Mouse (Mus musculus): Measurements from ENCODE around the gene Nudt17. TPM values are rescaled to one million over a fixed set of nuclear protein-coding genes. Genes with fewer than 3 reads are reported as not detected.

The Nudt17 gene
- polyA plus RNA-seq, 1 experiment: 6.8 TPM

DNA sequence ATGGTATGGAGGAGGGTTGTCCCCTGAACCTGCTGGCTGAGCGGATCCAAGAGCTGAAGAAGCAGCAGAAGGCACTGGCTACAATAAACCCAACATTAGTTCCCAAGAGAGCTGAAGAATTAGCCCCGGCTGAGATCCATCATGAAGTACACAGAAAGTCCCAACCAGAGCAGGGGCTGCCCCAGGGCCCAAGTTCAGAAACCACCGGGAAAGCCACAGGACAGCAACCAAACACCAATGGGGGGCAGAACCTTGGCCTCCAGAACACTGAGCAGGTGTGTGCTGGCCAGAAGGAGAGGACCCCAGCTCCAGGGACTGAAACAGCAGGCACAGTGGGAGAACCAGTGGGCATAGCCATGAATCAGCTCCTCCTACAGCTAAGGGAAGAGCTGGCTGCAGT lies 24.9 kb downstream of the Nudt17 start:
- H3K27me3 ChIP-seq (ENCODE audit: control insufficient read depth, insufficient read depth, insufficient read length): no peaks in the 10 kb centered on the region
- H3K79me2 ChIP-seq (ENCODE audit: control insufficient read depth, insufficient read depth): no peaks in the 10 kb centered on the region

DNA sequence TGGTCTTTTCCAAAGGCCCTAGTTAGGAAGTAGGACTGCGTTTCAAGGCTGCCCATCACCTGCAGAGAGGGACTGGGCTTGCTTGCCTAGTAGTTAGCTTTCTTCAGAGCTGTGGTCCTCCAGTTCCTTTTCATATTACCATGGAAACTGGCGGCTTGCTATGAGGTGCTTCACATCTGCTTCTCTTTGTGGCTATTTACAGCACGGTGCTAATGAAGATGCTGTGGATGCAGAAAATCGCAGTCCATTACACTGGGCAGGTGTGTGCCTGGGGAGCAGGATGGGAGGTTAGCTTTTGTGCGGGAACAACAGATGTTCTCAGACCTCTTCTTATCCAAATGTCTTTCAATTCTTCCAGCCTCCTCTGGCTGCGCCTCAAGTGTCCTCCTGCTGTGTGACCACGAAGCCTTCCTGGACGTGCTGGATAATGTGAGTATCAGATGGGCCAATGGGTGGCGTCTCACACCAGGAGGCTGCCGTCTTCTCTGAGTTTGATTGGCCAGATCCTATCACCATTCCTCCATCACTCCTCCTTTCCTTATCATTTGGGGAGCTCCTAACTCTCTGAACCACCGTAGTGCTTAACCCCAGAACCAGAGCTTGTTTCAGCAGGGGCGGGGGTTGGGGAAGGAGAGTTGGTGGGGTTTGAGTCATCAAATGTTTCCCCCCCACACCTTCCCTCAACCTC lies 27.9 kb downstream of the Nudt17 start:
- no peak for TF ChIP-seq POLR2AphosphoS2 (IDR thresholded peaks at IDR 0.05; ENCODE audit: insufficient read length, low read depth)
- no peaks in the 10 kb centered on the region for H3K79me2 ChIP-seq (ENCODE audit: control insufficient read depth, insufficient read depth)

More for the DNA sequence above, 24.9 kb downstream of the Nudt17 start:
- Histone ChIP-seq H3K4me3 (no peak overlapping the region), H3ac (ENCODE audit: control insufficient read depth, insufficient read length) (no peak overlapping the region), H3K4me2 (ENCODE audit: low read depth) (no peak overlapping the region), H3K36me3 (ENCODE audit: control insufficient read depth, insufficient read depth) (no peaks in the 10 kb centered on the region)
- TF ChIP-seq REST (IDR thresholded peaks at IDR 0.05; ENCODE audit: insufficient read depth, insufficient read length) (no peak), MYOD1 (IDR thresholded peaks at IDR 0.05; ENCODE audit: control insufficient read depth in 1 of 3, insufficient read length in 2 of 3, low read depth in 2 of 3) (no peak), SRF (IDR thresholded peaks at IDR 0.05; ENCODE audit: control insufficient read depth, insufficient read length, low read depth) (no peak), POLR2AphosphoS2 (IDR thresholded peaks at IDR 0.05; ENCODE audit: insufficient read length, low read depth) (no peak), TCF12 (IDR thresholded peaks at IDR 0.05; ENCODE audit: insufficient read depth, poor library complexity, severe bottlenecking) (no peak)

DNA sequence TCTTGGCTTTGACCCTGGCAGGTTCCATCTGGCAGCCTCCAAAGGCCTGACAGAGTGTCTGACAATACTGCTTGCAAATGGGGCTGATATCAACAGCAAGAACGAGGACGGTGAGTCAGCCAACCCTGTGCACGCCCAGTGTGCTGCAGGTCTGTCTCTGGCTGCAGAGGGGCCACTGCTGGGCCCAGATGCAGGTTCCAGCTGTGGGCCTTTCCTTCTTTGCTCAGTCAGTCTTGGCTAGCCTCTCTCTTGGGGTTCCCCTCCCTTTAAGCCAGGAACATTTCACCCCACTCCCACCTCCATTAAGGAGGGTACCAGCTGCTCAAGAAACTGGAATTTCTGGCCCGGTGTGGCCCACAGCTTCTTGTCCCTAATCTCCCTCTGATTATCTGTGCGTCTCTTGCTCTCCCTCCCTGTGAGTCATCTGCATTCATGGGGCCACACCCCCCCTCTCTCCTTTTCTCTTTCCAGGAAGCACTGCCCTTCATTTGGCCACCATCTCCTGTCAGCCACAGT lies 29.1 kb downstream of the Nudt17 start:
- H3K4me3 ChIP-seq: no peak overlapping the region
- no peaks in the 10 kb centered on the region for H3K27me3 ChIP-seq (ENCODE audit: control insufficient read depth, insufficient read depth, insufficient read length)
- TF ChIP-seq TCF12 (IDR thresholded peaks at IDR 0.05; ENCODE audit: insufficient read depth, poor library complexity, severe bottlenecking) (no peak), MYOG (IDR thresholded peaks at IDR 0.05; ENCODE audit: control insufficient read depth in 1 of 3, insufficient read depth in 1 of 3, insufficient read length in 2 of 3, low read depth in 2 of 3) (no peak), CEBPB (IDR thresholded peaks at IDR 0.05; ENCODE audit: insufficient read depth, poor library complexity, severe bottlenecking) (no peak), SRF (IDR thresholded peaks at IDR 0.05; ENCODE audit: control insufficient read depth, insufficient read length, low read depth) (no peak), USF1 (IDR thresholded peaks at IDR 0.05; ENCODE audit: low read depth) (no peak), MYOD1 (IDR thresholded peaks at IDR 0.05; ENCODE audit: control insufficient read depth in 1 of 3, insufficient read length in 2 of 3, low read depth in 2 of 3) (no peak)
- H3ac ChIP-seq (ENCODE audit: control insufficient read depth, insufficient read length): no peak overlapping the region
- H3K79me2 ChIP-seq (ENCODE audit: control insufficient read depth, insufficient read depth): no peaks in the 10 kb centered on the region
- no peaks in the 10 kb centered on the region for H3K36me3 ChIP-seq (ENCODE audit: control insufficient read depth, insufficient read depth)
- peak overlapping the region; percentile 71 for H3K4me2 ChIP-seq (ENCODE audit: low read depth)

More for the DNA sequence above, 27.9 kb downstream of the Nudt17 start:
- no peaks in the 10 kb centered on the region for H3K27me3 ChIP-seq (ENCODE audit: control insufficient read depth, insufficient read depth, insufficient read length)
- no peak overlapping the region for H3K4me2 ChIP-seq (ENCODE audit: low read depth)
- no peak overlapping the region for H3ac ChIP-seq (ENCODE audit: control insufficient read depth, insufficient read length)
- no peak overlapping the region for H3K4me3 ChIP-seq
- no peaks in the 10 kb centered on the region for H3K36me3 ChIP-seq (ENCODE audit: control insufficient read depth, insufficient read depth)

DNA sequence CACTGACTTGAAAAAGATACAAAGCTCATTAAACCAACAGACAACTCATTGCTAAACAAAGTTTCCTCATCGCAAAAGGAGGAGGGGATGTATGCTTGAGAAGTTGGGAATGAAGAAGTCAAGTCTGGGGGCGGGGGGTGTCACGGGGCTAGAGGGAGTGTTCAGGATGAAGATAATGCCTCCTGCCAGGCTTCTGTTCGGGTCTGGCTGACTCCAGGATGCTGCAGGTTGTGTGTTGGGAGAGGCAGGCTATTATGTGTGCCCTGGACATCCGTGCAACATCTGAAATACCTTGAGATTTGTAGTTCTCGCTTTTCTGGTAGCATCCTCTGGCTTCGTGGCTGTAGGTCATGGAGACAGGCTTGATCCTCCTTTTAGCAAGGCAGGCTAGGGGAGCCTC lies 29.9 kb downstream of the Nudt17 start:
- Histone ChIP-seq H3K27me3 (ENCODE audit: control insufficient read depth, insufficient read depth, insufficient read length) (no peaks in the 10 kb centered on the region), H3K36me3 (ENCODE audit: control insufficient read depth, insufficient read depth) (no peaks in the 10 kb centered on the region), H3ac (ENCODE audit: control insufficient read depth, insufficient read length) (no peak overlapping the region), H3K79me2 (ENCODE audit: control insufficient read depth, insufficient read depth) (no peaks in the 10 kb centered on the region), H3K4me2 (ENCODE audit: low read depth) (no peak overlapping the region), H3K4me3 (no peak overlapping the region)
- no peak for TF ChIP-seq CEBPB (IDR thresholded peaks at IDR 0.05; ENCODE audit: insufficient read depth, poor library complexity, severe bottlenecking)
- TF ChIP-seq E2F4 (IDR thresholded peaks at IDR 0.05; ENCODE audit: insufficient read depth): no peak
- TF ChIP-seq SRF (IDR thresholded peaks at IDR 0.05; ENCODE audit: control insufficient read depth, insufficient read length, low read depth): no peak
- TF ChIP-seq REST (IDR thresholded peaks at IDR 0.05; ENCODE audit: insufficient read depth, insufficient read length): no peak
- TF ChIP-seq POLR2AphosphoS2 (IDR thresholded peaks at IDR 0.05; ENCODE audit: insufficient read length, low read depth): no peak
- TF ChIP-seq TCF12 (IDR thresholded peaks at IDR 0.05; ENCODE audit: insufficient read depth, poor library complexity, severe bottlenecking): no peak
- no peak for TF ChIP-seq MYOG (IDR thresholded peaks at IDR 0.05; ENCODE audit: control insufficient read depth in 1 of 3, insufficient read depth in 1 of 3, insufficient read length in 2 of 3, low read depth in 2 of 3)
- TF ChIP-seq TCF3 (IDR thresholded peaks at IDR 0.05; ENCODE audit: insufficient read length, low read depth): no peak
- TF ChIP-seq POLR2A (IDR thresholded peaks at IDR 0.05; ENCODE audit: insufficient read length, low read depth): no peak
- TF ChIP-seq USF1 (IDR thresholded peaks at IDR 0.05; ENCODE audit: low read depth): no peak
- TF ChIP-seq MYOD1 (IDR thresholded peaks at IDR 0.05; ENCODE audit: control insufficient read depth in 1 of 3, insufficient read length in 2 of 3, low read depth in 2 of 3): no peak
- TF ChIP-seq MAX (IDR thresholded peaks at IDR 0.05; ENCODE audit: low read depth): no peak

DNA sequence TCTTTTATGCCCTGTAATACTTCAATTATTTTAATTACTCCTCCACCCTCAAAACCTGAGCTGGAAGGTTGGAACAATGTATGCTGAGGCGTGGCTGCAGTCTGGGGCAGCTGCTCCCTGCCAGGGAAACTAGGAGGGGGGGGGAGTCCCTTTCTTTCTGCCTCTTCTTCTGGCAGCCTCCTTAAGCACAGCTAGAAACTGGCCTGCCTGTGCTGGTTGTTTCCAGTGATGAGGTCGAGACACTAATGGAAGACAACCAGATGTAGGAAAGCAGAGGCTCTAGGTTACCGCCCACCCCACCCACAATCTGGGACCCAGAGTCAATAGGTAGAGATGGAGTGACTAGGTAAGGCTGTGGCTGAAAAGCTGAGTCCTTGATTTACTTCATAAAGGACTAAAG lies 32.7 kb downstream of the Nudt17 start:
- no peak overlapping the region for H3K4me3 ChIP-seq
- no peaks in the 10 kb centered on the region for H3K27me3 ChIP-seq (ENCODE audit: control insufficient read depth, insufficient read depth, insufficient read length)
- TF ChIP-seq MYOG (IDR thresholded peaks at IDR 0.05; ENCODE audit: control insufficient read depth in 1 of 3, insufficient read depth in 1 of 3, insufficient read length in 2 of 3, low read depth in 2 of 3) (peak in 1 of 3 experiments; percentile 24), CEBPB (IDR thresholded peaks at IDR 0.05; ENCODE audit: insufficient read depth, poor library complexity, severe bottlenecking) (no peak)
- no peaks in the 10 kb centered on the region for H3K79me2 ChIP-seq (ENCODE audit: control insufficient read depth, insufficient read depth)
- H3K36me3 ChIP-seq (ENCODE audit: control insufficient read depth, insufficient read depth): no peaks in the 10 kb centered on the region
- no peak overlapping the region for H3K4me2 ChIP-seq (ENCODE audit: low read depth)
- no peak overlapping the region for H3ac ChIP-seq (ENCODE audit: control insufficient read depth, insufficient read length)

All from myocyte (in vitro differentiated cells).